Mouse (Mus musculus) C2C12 (cell line): ENCODE measurements around the gene Cep350.

Experiments
- CEBPB ChIP-seq: IDR thresholded peaks from one replicate; pipeline ENCODE4 v1.6.1; 2011; ENCODE audit warnings: low read depth, mild to moderate bottlenecking, control low read depth, moderate library complexity
- CTCF ChIP-seq: IDR thresholded peaks from one replicate; pipeline ENCODE4 v1.5.1; 2011; ENCODE audit not compliant: control insufficient read depth, insufficient read depth, insufficient read length
- MAX ChIP-seq: IDR thresholded peaks from one replicate; pipeline ENCODE4 v1.6.1; 2011; ENCODE audit warnings: mild to moderate bottlenecking, control low read depth
- MYOD1 ChIP-seq: IDR thresholded peaks from one replicate; pipeline ENCODE4 v1.6.1; 2011; ENCODE audit warnings: low read depth; ENCODE audit not compliant: control insufficient read depth, insufficient read length
- USF1 ChIP-seq: IDR thresholded peaks from one replicate; pipeline ENCODE4 v1.6.1; 2011; ENCODE audit warnings: low read depth, mild to moderate bottlenecking, control low read depth, moderate library complexity

DNA sequence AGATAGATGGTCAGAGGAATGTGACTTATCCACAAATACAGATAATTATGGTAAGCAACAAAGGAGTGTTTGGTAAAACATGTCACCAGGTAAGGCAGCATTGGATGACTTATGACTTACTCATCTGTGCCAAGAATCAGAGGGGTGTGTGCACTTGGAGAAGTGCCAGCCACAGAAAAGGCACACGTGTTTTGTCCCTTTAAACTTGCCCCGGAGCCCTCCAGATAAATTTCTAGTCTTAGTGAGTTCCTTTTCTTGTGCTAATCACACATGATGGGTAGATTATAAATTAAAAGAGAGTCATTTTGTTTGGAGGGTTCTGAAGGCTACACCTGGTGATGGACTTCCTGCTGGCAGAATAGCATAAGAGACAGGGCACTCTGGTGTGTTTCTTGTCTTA lies 156.9 kb downstream of the Cep350 start:
- TF ChIP-seq CTCF = no peak
- TF ChIP-seq MAX = no peak
- no peak for TF ChIP-seq MYOD1
- no peak for TF ChIP-seq CEBPB
- TF ChIP-seq USF1 = no peak
